Comparison of ENCODE assay signal across 11 mouse cellular contexts in genomic region chr3:116033218-116033870, GRCm38 (mm10). TPM values are rescaled to one million over a fixed set of nuclear protein-coding genes. Genes with fewer than 3 reads are reported as not detected.
DNase-seq lines count a peak whose midpoint lies in the region; ATAC-seq lines count a peak whose summit lies in the region.
"Had no signal": no experiment of that assay in that cellular context is flagged by ENCODE, and none has a peak within 500 bp of the region (broad histone marks: within the 10 kb centered on the region; RNA-seq: fewer than 3 reads in every experiment).

No protein-coding gene starts in this region.

- H3K9me3 ChIP-seq in hindbrain, embryonic 12.5 days (replicated peaks) = no peaks in the 10 kb centered on the region
- no peaks in the 10 kb centered on the region for H3K9me3 ChIP-seq in hindbrain, embryonic 14.5 days (ENCODE audit: control insufficient read depth, low read length)
- H3K9me3 ChIP-seq in midbrain, embryonic 13.5 days = no peaks in the 10 kb centered on the region
- H3K9me3 ChIP-seq in midbrain, embryonic 14.5 days (ENCODE audit: control insufficient read depth, low read length) = no peaks in the 10 kb centered on the region
- H3K9me3 ChIP-seq in hindbrain, embryonic 15.5 days = no peaks in the 10 kb centered on the region
- H3K9me3 ChIP-seq: heart, embryonic 15.5 days; limb, embryonic 12.5 days; lung, embryonic 15.5 days had no signal

- H3K27me3 ChIP-seq in hindbrain, embryonic 12.5 days = no peaks in the 10 kb centered on the region
- H3K27me3 ChIP-seq in hindbrain, embryonic 14.5 days (ENCODE audit: control insufficient read depth, insufficient read depth, low read length) = no peaks in the 10 kb centered on the region
- H3K27me3 ChIP-seq in midbrain, embryonic 13.5 days = no peaks in the 10 kb centered on the region
- no peaks in the 10 kb centered on the region for H3K27me3 ChIP-seq in midbrain, embryonic 14.5 days (ENCODE audit: control insufficient read depth, insufficient read depth, low read length)
- no peaks in the 10 kb centered on the region for H3K27me3 ChIP-seq in hindbrain, embryonic 15.5 days
- H3K27me3 ChIP-seq: heart, embryonic 15.5 days; limb, embryonic 12.5 days; lung, embryonic 15.5 days had no signal

- no peaks in the 10 kb centered on the region for H3K36me3 ChIP-seq in hindbrain, embryonic 12.5 days
- H3K36me3 ChIP-seq in hindbrain, embryonic 14.5 days (replicated peaks; ENCODE audit: control insufficient read depth, insufficient read depth) = peaks cover 6% of the 10 kb centered on the region
- H3K36me3 ChIP-seq in midbrain, embryonic 13.5 days = no peaks in the 10 kb centered on the region
- H3K36me3 ChIP-seq in midbrain, embryonic 14.5 days (ENCODE audit: control insufficient read depth, insufficient read depth, low read length) = no peaks in the 10 kb centered on the region
- no peaks in the 10 kb centered on the region for H3K36me3 ChIP-seq in hindbrain, embryonic 15.5 days
- H3K36me3 ChIP-seq: heart, embryonic 15.5 days; limb, embryonic 12.5 days; lung, embryonic 15.5 days had no signal

- H3K4me2 ChIP-seq in hindbrain, embryonic 12.5 days (replicated peaks) = no peak overlapping the region
- no peak overlapping the region for H3K4me2 ChIP-seq in hindbrain, embryonic 14.5 days (replicated peaks)
- H3K4me2 ChIP-seq in midbrain, embryonic 13.5 days (replicated peaks) = no peak overlapping the region
- H3K4me2 ChIP-seq in midbrain, embryonic 14.5 days (ENCODE audit: low read length) = no peak overlapping the region
- no peak overlapping the region for H3K4me2 ChIP-seq in hindbrain, embryonic 15.5 days
- H3K4me2 ChIP-seq: heart, embryonic 15.5 days; limb, embryonic 12.5 days; lung, embryonic 15.5 days had no signal

- ATAC-seq in hindbrain, embryonic 12.5 days (ENCODE audit: low FRiP score) = peak; percentile 43; the same call in 1 of the 2 replicates
- no peak for ATAC-seq in hindbrain, embryonic 14.5 days (ENCODE audit: low FRiP score)
- peak; percentile 34 for ATAC-seq in midbrain, embryonic 13.5 days
- no peak for ATAC-seq in midbrain, embryonic 14.5 days (ENCODE audit: low FRiP score, low TSS enrichment)
- ATAC-seq in hindbrain, embryonic 15.5 days (ENCODE audit: low FRiP score, low read depth) = peak; percentile 61; the same call in 1 of the 2 replicates

- H3K9ac ChIP-seq in hindbrain, embryonic 12.5 days = no peak overlapping the region
- no peak overlapping the region for H3K9ac ChIP-seq in hindbrain, embryonic 14.5 days
- no peak overlapping the region for H3K9ac ChIP-seq in midbrain, embryonic 13.5 days (replicated peaks)
- H3K9ac ChIP-seq in midbrain, embryonic 14.5 days (replicated peaks; ENCODE audit: low read length) = no peak overlapping the region
- H3K9ac ChIP-seq in hindbrain, embryonic 15.5 days = no peak overlapping the region
- H3K9ac ChIP-seq: heart, embryonic 15.5 days; limb, embryonic 12.5 days; lung, embryonic 15.5 days had no signal

- WGBS in hindbrain, embryonic 12.5 days = 54% methylated on average over 6 of the region's 6 CpGs
- 57% methylated on average over 6 of the region's 6 CpGs for WGBS in hindbrain, embryonic 14.5 days
- 56% methylated on average over 6 of the region's 6 CpGs for WGBS in midbrain, embryonic 13.5 days
- 53% methylated on average over 6 of the region's 6 CpGs for WGBS in midbrain, embryonic 14.5 days
- 45% methylated on average over 6 of the region's 6 CpGs for WGBS in hindbrain, embryonic 15.5 days

- no peak overlapping the region for H3K4me3 ChIP-seq in hindbrain, embryonic 12.5 days
- H3K4me3 ChIP-seq in hindbrain, embryonic 14.5 days (replicated peaks; ENCODE audit: low read length) = no peak overlapping the region
- no peak overlapping the region for H3K4me3 ChIP-seq in midbrain, embryonic 13.5 days (replicated peaks)
- H3K4me3 ChIP-seq in midbrain, embryonic 14.5 days (replicated peaks; ENCODE audit: low read depth, low read length) = no peak overlapping the region
- no peak overlapping the region for H3K4me3 ChIP-seq in hindbrain, embryonic 15.5 days
- H3K4me3 ChIP-seq: heart, embryonic 15.5 days; limb, embryonic 12.5 days; lung, embryonic 15.5 days had no signal

- no peak overlapping the region for H3K27ac ChIP-seq in hindbrain, embryonic 12.5 days
- H3K27ac ChIP-seq in hindbrain, embryonic 14.5 days = no peak overlapping the region
- H3K27ac ChIP-seq in midbrain, embryonic 13.5 days = no peak overlapping the region
- H3K27ac ChIP-seq in midbrain, embryonic 14.5 days (replicated peaks; ENCODE audit: low read depth, low read length) = no peak overlapping the region
- H3K27ac ChIP-seq in hindbrain, embryonic 15.5 days (replicated peaks) = no peak overlapping the region
- H3K27ac ChIP-seq: heart, embryonic 15.5 days; limb, embryonic 12.5 days; lung, embryonic 15.5 days had no signal

- no peaks in the 10 kb centered on the region for H3K4me1 ChIP-seq in hindbrain, embryonic 12.5 days
- H3K4me1 ChIP-seq in hindbrain, embryonic 14.5 days (replicated peaks; ENCODE audit: control insufficient read depth, insufficient read depth, low read length) = no peaks in the 10 kb centered on the region
- H3K4me1 ChIP-seq in midbrain, embryonic 13.5 days (replicated peaks) = no peaks in the 10 kb centered on the region
- H3K4me1 ChIP-seq in midbrain, embryonic 14.5 days (ENCODE audit: control insufficient read depth, insufficient read depth, low read length) = no peaks in the 10 kb centered on the region
- no peaks in the 10 kb centered on the region for H3K4me1 ChIP-seq in hindbrain, embryonic 15.5 days (replicated peaks)
- H3K4me1 ChIP-seq: heart, embryonic 15.5 days; lung, embryonic 15.5 days had no signal

- DNase-seq in hindbrain, embryonic 14.5 days (ENCODE audit: low spot score) = no peak
- no peak for DNase-seq in midbrain, embryonic 14.5 days
- DNase-seq in spleen, postnatal 4 days (ENCODE audit: low spot score in 2 of 2) = no peak
- no peak for DNase-seq in gastrocnemius, adult 8-10 months (ENCODE audit: low spot score in 2 of 2)
- DNase-seq: kidney, postnatal 4 days had no signal

RNA-seq across cellular contexts. Expression of gene Extl2, which starts 26.1 kb away (rescaled TPM):
- 27.5 and 30.9 TPM in 2 replicates for polyA plus RNA-seq in hindbrain, embryonic 12.5 days (2016; fragmentation: Nextera tagmentation; extraction: Ambion mirVana)
- polyA plus RNA-seq in hindbrain, embryonic 14.5 days (2014; fragmentation: Nextera tagmentation; extraction: Ambion mirVana) = 43.7 and 48.0 TPM in 2 replicates
- 22.8 and 23.9 TPM in 2 replicates for polyA plus RNA-seq in midbrain, embryonic 13.5 days (2015; fragmentation: Nextera tagmentation; extraction: Ambion mirVana)
- 28.5 and 32.8 TPM in 2 replicates for polyA plus RNA-seq in midbrain, embryonic 14.5 days (2014; fragmentation: Nextera tagmentation; extraction: Ambion mirVana)
- polyA plus RNA-seq in hindbrain, embryonic 15.5 days (2015; fragmentation: Nextera tagmentation; extraction: Ambion mirVana) = 35.1 and 35.6 TPM in 2 replicates
- 10 to 100 TPM; 12.5 to 17.6 (median 15.5) TPM for total RNA-seq in gastrocnemius, adult 8-10 months (2022)

RNA-seq across cellular contexts. Expression of gene Slc30a7, which starts 26.1 kb away (rescaled TPM):
- 25.5 and 26.6 TPM in 2 replicates for polyA plus RNA-seq in hindbrain, embryonic 12.5 days (2016; fragmentation: Nextera tagmentation; extraction: Ambion mirVana)
- polyA plus RNA-seq in hindbrain, embryonic 14.5 days (2014; fragmentation: Nextera tagmentation; extraction: Ambion mirVana) = 19.5 and 22.5 TPM in 2 replicates
- polyA plus RNA-seq in midbrain, embryonic 13.5 days (2015; fragmentation: Nextera tagmentation; extraction: Ambion mirVana) = 17.0 and 17.6 TPM in 2 replicates
- 19.6 and 26.8 TPM in 2 replicates for polyA plus RNA-seq in midbrain, embryonic 14.5 days (2014; fragmentation: Nextera tagmentation; extraction: Ambion mirVana)
- 16.7 and 21.0 TPM in 2 replicates for polyA plus RNA-seq in hindbrain, embryonic 15.5 days (2015; fragmentation: Nextera tagmentation; extraction: Ambion mirVana)
- total RNA-seq in gastrocnemius, adult 8-10 months (2022) = 1 to 10 TPM; 2.2 to 6.9 (median 4.5) TPM

Comparison
In these comparisons a context has a peak if more than half of its experiments do, and no peak if none do; other contexts are left out.
1. ATAC-seq: peak in hindbrain, embryonic 12.5 days (single experiment), midbrain, embryonic 13.5 days (single experiment) and hindbrain, embryonic 15.5 days (single experiment); none in hindbrain, embryonic 14.5 days (single experiment) and midbrain, embryonic 14.5 days (single experiment).